Mouse (Mus musculus) forebrain, embryonic 10.5 days (tissue): ENCODE results near the gene Gdi2. TPM values are rescaled to one million over a fixed set of nuclear protein-coding genes. Genes with fewer than 3 reads are reported as not detected.

Experiments used
- DNase-seq: peaks from one replicate; pipeline ENCODE4 v3.0.0-alpha.2; 2017; ENCODE audit warnings: low spot score; ENCODE audit errors: extremely low spot score
- H3K27ac ChIP-seq: fragments of 300-500 bp; sonication (generic); 2 replicates; pipeline ENCODE4 v1.5.1; 2016; ENCODE audit warnings: mild to moderate bottlenecking
- H3K27me3 ChIP-seq: fragments of 300-500 bp; sonication (generic); 2 replicates; pipeline ENCODE4 v1.6.1; 2016; ENCODE audit warnings: mild to moderate bottlenecking; ENCODE audit not compliant: poor library complexity, severe bottlenecking
- H3K36me3 ChIP-seq: fragments of 300-500 bp; sonication (generic); replicated peaks from 2 replicates; pipeline ENCODE4 v1.6.1; 2016; ENCODE audit warnings: mild to moderate bottlenecking, moderate library complexity
- H3K4me1 ChIP-seq: fragments of 300-500 bp; sonication (generic); 2 replicates; pipeline ENCODE4 v1.6.1; 2016
- H3K4me3 ChIP-seq: fragments of 300-500 bp; sonication (generic); 2 replicates; pipeline ENCODE4 v1.5.1; 2016; ENCODE audit warnings: mild to moderate bottlenecking, moderate library complexity
- H3K9me3 ChIP-seq: fragments of 300-500 bp; sonication (generic); 2 replicates; pipeline ENCODE4 v1.6.1; 2016; ENCODE audit warnings: mild to moderate bottlenecking, moderate library complexity
- WGBS: fragments of 180-500 bp; shearing (Covaris S2); methylation state at CpG from one replicate; pipeline ENCODE4 v1.1.7; 2016; 5-methylcytosine and 5-hydroxymethylcytosine counted together
- polyA plus RNA-seq: library from polyadenylated mRNA; unstranded; fragments of >200 nt; fragmentation: Nextera tagmentation; extraction: Ambion mirVana; gene quantifications from 2 replicates; pipeline ENCODE4 v1.2.1, GENCODE M21; 2016

Gene Gdi2
- polyA plus RNA-seq, 1 experiment from 2014 or later, result 431 TPM

DNA sequence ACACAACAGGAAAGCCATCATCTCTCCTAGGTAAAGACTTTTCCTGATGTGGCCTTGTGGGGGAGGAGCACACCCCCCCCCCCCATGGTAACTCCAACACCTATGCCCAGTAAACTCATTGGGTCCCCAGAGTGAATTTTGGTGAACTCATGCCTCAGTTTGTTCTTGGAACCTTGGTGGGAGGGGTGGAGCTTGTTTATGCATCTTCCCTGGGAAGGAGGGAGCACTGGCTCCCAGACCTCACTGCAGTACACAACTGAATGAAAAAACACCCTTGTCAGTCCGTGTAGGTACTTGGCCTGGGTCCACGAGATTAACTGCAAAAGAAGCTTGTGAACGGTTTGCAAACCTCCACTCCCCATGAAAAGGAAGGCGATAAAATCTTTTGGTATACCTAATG, 5.4 kb upstream of the Gdi2 start:
- 75% methylated on average over 4 of the region's 4 CpGs for WGBS
- no peak overlapping the region for H3K27ac ChIP-seq
- no peaks in the 10 kb centered on the region for H3K36me3 ChIP-seq
- no peak for DNase-seq
- H3K27me3 ChIP-seq, result no peaks in the 10 kb centered on the region
- peaks cover 8% of the 10 kb centered on the region for H3K4me1 ChIP-seq
- H3K4me3 ChIP-seq, result no peak overlapping the region
- H3K9me3 ChIP-seq, result peaks cover 5% of the 10 kb centered on the region; the same call in 1 of the 2 replicates

- no peak overlapping the region for H3K4me3 ChIP-seq
- peaks cover 11% of the 10 kb centered on the region; the same call in 1 of the 2 replicates for H3K9me3 ChIP-seq
- no peak overlapping the region for H3K27ac ChIP-seq
- no peaks in the 10 kb centered on the region for H3K27me3 ChIP-seq
- 96% methylated on average over 4 of the region's 4 CpGs for WGBS
- no peaks in the 10 kb centered on the region for H3K36me3 ChIP-seq
- no peak for DNase-seq
- peaks cover 8% of the 10 kb centered on the region for H3K4me1 ChIP-seq
Observed at GRCm38 (mm10) chr13:3534146-3534545, 3.7 kb upstream of the Gdi2 start.

GRCm38 (mm10) chr13:3538223-3538968, 533 bp downstream of the Gdi2 start:
- H3K4me1 ChIP-seq, result peaks cover 36% of the 10 kb centered on the region
- H3K27ac ChIP-seq, result peak overlapping the region; percentile 98
- peak overlapping the region; percentile 96 for H3K4me3 ChIP-seq
- under 1% methylated on average over 59 of the region's 59 CpGs for whole genome bisulfite sequencing
- peaks cover 11% of the 10 kb centered on the region; the same call in 1 of the 2 replicates for H3K9me3 ChIP-seq
- peaks cover 4% of the 10 kb centered on the region for H3K36me3 ChIP-seq
- H3K27me3 ChIP-seq, result no peaks in the 10 kb centered on the region
- DNase-seq, result peak; percentile 69

- peaks cover 36% of the 10 kb centered on the region for H3K4me1 ChIP-seq
- 5% methylated on average over 15 of the region's 15 CpGs for WGBS
Observed at GRCm38 (mm10) chr13:3538969-3539562, 1.2 kb downstream of the Gdi2 start.

DNA sequence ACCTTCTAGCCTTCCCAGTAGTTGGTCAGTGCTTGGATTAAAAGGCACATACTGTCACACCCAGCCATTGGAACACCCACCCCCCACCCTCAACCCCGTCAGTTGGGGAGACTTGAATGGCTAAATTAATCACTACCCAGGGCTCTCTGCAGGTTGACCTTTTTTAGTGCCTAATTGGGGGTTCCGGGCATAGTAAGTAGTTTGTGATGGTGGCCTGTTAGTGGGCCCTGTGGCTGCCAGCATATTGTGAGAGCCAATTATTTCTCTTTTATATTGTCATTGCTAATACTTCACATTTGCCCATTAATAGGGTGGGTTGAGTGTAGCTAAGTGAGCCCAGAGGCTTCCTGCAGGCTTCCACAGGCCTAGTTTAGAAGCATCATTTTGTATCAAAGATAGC, 2.3 kb downstream of the Gdi2 start:
- Histone ChIP-seq H3K36me3 (peaks cover 10% of the 10 kb centered on the region), H3K4me1 (peaks cover 36% of the 10 kb centered on the region), H3K27me3 (no peaks in the 10 kb centered on the region), H3K27ac (no peak overlapping the region), H3K4me3 (peak overlapping the region; percentile 96), H3K9me3 (peaks cover 11% of the 10 kb centered on the region; the same call in 1 of the 2 replicates)
- peak; percentile 31 for DNase-seq
- 23% methylated on average over 2 of the region's 2 CpGs for WGBS

More at GRCm38 (mm10) chr13:3538969-3539562, 1.2 kb downstream of the Gdi2 start:
- no peaks in the 10 kb centered on the region for H3K27me3 ChIP-seq
- peaks cover 5% of the 10 kb centered on the region for H3K36me3 ChIP-seq
- peak overlapping the region; percentile 96 for H3K4me3 ChIP-seq
- H3K27ac ChIP-seq, result peak overlapping the region; percentile 98
- no peak for DNase-seq
- peaks cover 11% of the 10 kb centered on the region; the same call in 1 of the 2 replicates for H3K9me3 ChIP-seq

DNA sequence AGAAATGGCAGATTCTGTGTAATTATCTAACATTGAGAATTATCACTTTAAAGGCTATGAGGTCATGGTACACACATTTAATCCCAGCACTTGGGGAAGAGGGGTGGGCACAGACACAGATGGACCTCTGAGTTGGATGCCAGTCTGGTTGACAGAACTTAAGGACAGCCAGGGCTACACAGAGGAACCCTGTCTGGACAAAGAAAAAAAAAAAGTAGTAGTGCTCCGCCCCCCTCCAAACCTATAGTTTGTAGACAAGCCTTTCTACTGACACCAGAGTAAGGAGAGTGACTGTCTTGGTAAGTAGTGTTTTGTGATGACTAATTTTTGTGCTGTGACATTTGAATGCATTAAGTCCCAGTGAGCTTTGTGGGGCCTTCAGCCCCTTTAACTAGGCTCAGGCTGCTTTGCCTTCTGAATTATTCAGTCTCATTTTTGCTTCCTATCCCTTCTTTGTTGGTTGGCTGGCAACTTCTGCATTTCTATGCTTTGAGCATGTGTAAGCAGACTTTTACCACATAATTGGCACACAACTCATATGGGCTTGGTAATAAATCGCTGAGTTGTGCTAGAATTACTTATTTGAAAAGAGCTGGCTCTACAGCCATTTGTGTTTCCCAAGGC, 3.4 kb downstream of the Gdi2 start:
- H3K4me3 ChIP-seq, result peak overlapping the region; percentile 96
- peaks cover 9% of the 10 kb centered on the region; the same call in 1 of the 2 replicates for H3K9me3 ChIP-seq
- WGBS, result 84% methylated on average over 2 of the region's 2 CpGs
- peaks cover 21% of the 10 kb centered on the region for H3K36me3 ChIP-seq
- H3K4me1 ChIP-seq, result peaks cover 39% of the 10 kb centered on the region
- no peak overlapping the region for H3K27ac ChIP-seq
- no peaks in the 10 kb centered on the region for H3K27me3 ChIP-seq
- DNase-seq, result no peak

DNA sequence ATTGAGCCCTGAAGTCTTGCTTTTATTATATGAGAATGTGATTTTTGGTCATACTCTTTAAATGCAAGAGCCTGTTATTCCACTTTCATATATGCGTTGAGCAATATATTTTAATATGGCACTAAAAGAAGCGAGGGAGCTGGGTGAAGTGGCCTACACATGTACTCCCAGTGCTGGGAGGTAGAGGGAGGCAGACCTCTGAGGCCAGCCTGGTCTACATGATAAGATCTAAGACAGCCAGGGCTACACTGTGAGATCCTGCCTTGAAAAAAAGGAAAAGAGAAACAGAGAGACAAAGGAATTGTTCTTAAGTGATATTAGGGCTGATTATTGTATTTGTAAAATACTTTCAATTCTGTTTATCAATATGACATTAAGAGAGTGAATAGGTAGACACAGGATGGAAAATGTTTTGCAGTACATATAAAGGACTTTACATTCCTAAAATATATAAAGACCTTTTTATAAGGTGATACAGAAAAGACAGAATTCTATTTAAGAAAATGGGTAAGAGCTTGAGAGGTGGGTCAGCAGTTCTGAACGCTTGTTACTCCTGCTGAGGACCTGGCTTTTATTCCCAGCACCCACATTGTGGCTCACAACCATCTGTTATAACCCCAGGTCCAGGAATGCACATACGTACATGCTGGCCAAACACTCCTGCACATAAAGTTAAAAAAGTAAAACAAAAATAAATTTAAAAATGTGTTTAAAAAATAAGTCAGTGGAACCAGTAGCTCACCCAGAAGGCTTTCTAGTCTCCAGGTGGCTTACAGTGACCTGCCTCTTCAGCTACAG, 6.4 kb downstream of the Gdi2 start:
- no peak for DNase-seq
- 94% methylated on average over 4 of the region's 4 CpGs for WGBS

GRCm38 (mm10) chr13:3544925-3545324, 7.1 kb downstream of the Gdi2 start:
- Histone ChIP-seq H3K9me3 (no peaks in the 10 kb centered on the region), H3K4me3 (no peak overlapping the region), H3K4me1 (peaks cover 23% of the 10 kb centered on the region), H3K36me3 (peaks cover 50% of the 10 kb centered on the region), H3K27ac (no peak overlapping the region), H3K27me3 (no peaks in the 10 kb centered on the region)
- WGBS, result 89% methylated on average over 5 of the region's 5 CpGs
- DNase-seq, result no peak

More for the DNA sequence above, 6.4 kb downstream of the Gdi2 start:
- Histone ChIP-seq H3K27ac (no peak overlapping the region), H3K27me3 (no peaks in the 10 kb centered on the region), H3K36me3 (peaks cover 43% of the 10 kb centered on the region), H3K4me1 (peaks cover 29% of the 10 kb centered on the region), H3K9me3 (no peaks in the 10 kb centered on the region), H3K4me3 (no peak overlapping the region)

DNA sequence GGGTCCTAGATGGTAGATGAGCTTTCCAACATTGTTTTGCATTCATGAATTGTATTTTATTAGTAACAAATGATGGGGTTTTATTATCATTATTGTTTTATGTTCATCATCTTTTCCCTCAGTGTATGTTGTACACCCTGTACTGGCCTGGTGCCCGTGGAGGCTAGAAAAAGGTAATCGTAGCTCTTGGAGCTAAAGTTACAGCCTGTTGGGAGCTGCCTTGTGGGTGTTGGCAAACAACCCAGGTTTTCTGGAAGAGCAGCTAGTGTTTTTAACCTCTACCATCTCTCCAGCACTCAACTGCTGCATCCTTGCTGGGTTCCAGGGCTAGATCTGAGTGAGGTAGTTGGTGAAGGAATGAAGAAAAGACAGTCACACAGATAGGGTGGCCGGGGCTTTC, 9.5 kb downstream of the Gdi2 start:
- H3K27me3 ChIP-seq, result no peaks in the 10 kb centered on the region
- WGBS, result 95% methylated on average over 3 of the region's 3 CpGs
- peaks cover 72% of the 10 kb centered on the region for H3K36me3 ChIP-seq
- H3K27ac ChIP-seq, result no peak overlapping the region
- DNase-seq, result no peak
- no peak overlapping the region for H3K4me3 ChIP-seq
- 0 out of 2 replicates have a peak, but pooled peaks cover 6% of the 10 kb centered on the region for H3K4me1 ChIP-seq
- no peaks in the 10 kb centered on the region for H3K9me3 ChIP-seq

GRCm38 (mm10) chr13:3547856-3548255, 10.0 kb downstream of the Gdi2 start:
- 0 out of 2 replicates have a peak, but pooled peaks cover 6% of the 10 kb centered on the region for H3K4me1 ChIP-seq
- no peak for DNase-seq
- no peak overlapping the region for H3K4me3 ChIP-seq
- no peaks in the 10 kb centered on the region for H3K9me3 ChIP-seq
- WGBS, result 88% methylated on average over 6 of the region's 6 CpGs
- no peak overlapping the region for H3K27ac ChIP-seq
- no peaks in the 10 kb centered on the region for H3K27me3 ChIP-seq
- H3K36me3 ChIP-seq, result peaks cover 77% of the 10 kb centered on the region

DNA sequence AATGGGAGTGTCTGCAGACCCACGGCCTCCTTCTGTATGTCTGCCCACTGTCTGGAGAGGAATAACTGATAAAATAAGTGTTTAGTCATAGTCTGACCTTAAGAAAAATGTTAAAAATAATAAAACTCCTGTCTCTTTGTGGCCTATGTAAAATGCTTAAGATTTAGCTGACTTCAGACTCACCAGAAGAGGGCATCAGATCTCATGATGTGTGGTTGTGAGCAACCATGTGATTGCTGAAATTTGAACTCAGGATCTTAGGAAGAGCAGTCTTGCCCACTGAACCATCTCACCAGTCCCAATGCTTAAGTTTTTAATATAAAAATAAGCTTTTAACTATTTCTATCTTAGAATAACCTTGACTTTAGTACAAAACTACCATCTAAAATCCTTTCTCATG, 25.3 kb downstream of the Gdi2 start:
- H3K9me3 ChIP-seq, result no peaks in the 10 kb centered on the region
- no peak for DNase-seq
- WGBS, result 91% methylated on average over 1 of the region's 1 CpGs
- peaks cover 97% of the 10 kb centered on the region for H3K36me3 ChIP-seq
- no peaks in the 10 kb centered on the region for H3K4me1 ChIP-seq
- H3K27ac ChIP-seq, result no peak overlapping the region
- no peaks in the 10 kb centered on the region for H3K27me3 ChIP-seq
- no peak overlapping the region for H3K4me3 ChIP-seq

GRCm38 (mm10) chr13:3563953-3564352, 26.1 kb downstream of the Gdi2 start:
- no peak for DNase-seq
- peaks cover 97% of the 10 kb centered on the region for H3K36me3 ChIP-seq
- no peaks in the 10 kb centered on the region for H3K4me1 ChIP-seq
- no peaks in the 10 kb centered on the region for H3K9me3 ChIP-seq
- H3K4me3 ChIP-seq, result no peak overlapping the region
- no peak overlapping the region for H3K27ac ChIP-seq
- no peaks in the 10 kb centered on the region for H3K27me3 ChIP-seq
- 90% methylated on average over 2 of the region's 2 CpGs for WGBS
